Mouse (Mus musculus) liver, postnatal 0 days (tissue): ENCODE measurements around the gene Best1. TPM values are rescaled to one million over a fixed set of nuclear protein-coding genes. Genes with fewer than 3 reads are reported as not detected.

Experiments used
- ATAC-seq: fragments of 200-750 bp; cut with Nextera tagmentation; 2 replicates; pipeline ENCODE4 v1.8.0; 2017; ENCODE audit warnings: mild to moderate bottlenecking, moderate library complexity
- DNase-seq: peaks from one replicate; pipeline ENCODE4 v3.0.0-alpha.2; 2016
- H3K27ac ChIP-seq: fragments of 300-500 bp; sonication (generic); 2 replicates; pipeline ENCODE4 v1.5.1; 2014; ENCODE audit warnings: antibody characterized with exemption, moderate library complexity, mild to moderate bottlenecking, low read depth
- H3K27me3 ChIP-seq: fragments of 300-500 bp; sonication (generic); 2 replicates; pipeline ENCODE4 v1.6.1; 2014; ENCODE audit warnings: low read length, control low read depth, mixed read lengths; ENCODE audit not compliant: insufficient read depth
- H3K36me3 ChIP-seq: fragments of 300-500 bp; sonication (generic); replicated peaks from 2 replicates; pipeline ENCODE4 v1.6.1; 2014; ENCODE audit warnings: mild to moderate bottlenecking, control low read depth, low read length, moderate library complexity, mixed read lengths; ENCODE audit not compliant: insufficient read depth
- H3K4me1 ChIP-seq: fragments of 300-500 bp; sonication (generic); 2 replicates; pipeline ENCODE4 v1.6.1; 2014; ENCODE audit warnings: antibody characterized with exemption, mild to moderate bottlenecking, control low read depth; ENCODE audit not compliant: insufficient read depth
- H3K4me2 ChIP-seq: fragments of 300-500 bp; sonication (generic); 2 replicates; pipeline ENCODE4 v1.6.1; 2014; ENCODE audit warnings: low read depth, mild to moderate bottlenecking, low read length, moderate library complexity, mixed read lengths
- H3K4me3 ChIP-seq: fragments of 300-500 bp; sonication (generic); 2 replicates; pipeline ENCODE4 v1.5.1; 2014; ENCODE audit warnings: low read depth, low read length
- H3K9ac ChIP-seq: fragments of 300-500 bp; sonication (generic); replicated peaks from 2 replicates; pipeline ENCODE4 v1.6.1; 2014; ENCODE audit warnings: mild to moderate bottlenecking, moderate library complexity
- H3K9me3 ChIP-seq: fragments of 300-500 bp; sonication (generic); 2 replicates; pipeline ENCODE4 v1.6.1; 2016; ENCODE audit warnings: mild to moderate bottlenecking, control low read depth, low read length, mixed read lengths
- CTCF ChIP-seq: sonication (generic); IDR thresholded peaks from 2 replicates; pipeline ENCODE4 v1.5.1; 2016; ENCODE audit warnings: antibody characterized with exemption, low read depth
- EP300 ChIP-seq: IDR thresholded peaks from 2 replicates; pipeline ENCODE4 v1.6.1; 2016; ENCODE audit warnings: antibody characterized with exemption, low read depth, mild to moderate bottlenecking
- WGBS: fragments of 180-500 bp; shearing (Covaris S2); extraction: QIAGEN DNeasy Blood & Tissue Kit; methylation state at CpG from one replicate; pipeline ENCODE4 v1.1.7; 2014; ENCODE audit not compliant: insufficient replicate concordance; 5-methylcytosine and 5-hydroxymethylcytosine counted together
- polyA plus RNA-seq: library from polyadenylated mRNA; unstranded; fragments of >200 nt; fragmentation: Nextera tagmentation; extraction: Ambion mirVana; gene quantifications from 2 replicates; pipeline ENCODE4 v1.2.1, GENCODE M21; 2015

Gene Best1
- polyA plus RNA-seq, 1 experiment from 2014 or later = 0.13 TPM

- Histone ChIP-seq H3K4me1 (peaks cover 19% of the 10 kb centered on the region), H3K9ac (no peak overlapping the region), H3K4me2 (peak overlapping the region; percentile 42), H3K27me3 (no peaks in the 10 kb centered on the region), H3K36me3 (peaks cover 22% of the 10 kb centered on the region), H3K9me3 (no peaks in the 10 kb centered on the region), H3K4me3 (no peak overlapping the region), H3K27ac (0 out of 2 replicates have a peak overlapping the region, but pooled peaks have one; percentile 1)
- WGBS = 56% methylated on average over 17 of the region's 17 CpGs
- peak; percentile 45 for DNase-seq
- ATAC-seq = no peak
- TF ChIP-seq CTCF (peak; percentile 92), EP300 (no peak)
These were observed 12.1 kb downstream of the Best1 start for GRCm38 (mm10) chr19:9989171-9989883.

GRCm38 (mm10) chr19:9987593-9987992, 13.8 kb downstream of the Best1 start:
- no peak overlapping the region for H3K9ac ChIP-seq
- H3K4me2 ChIP-seq = no peak overlapping the region
- DNase-seq (no peak), ATAC-seq (no peak)
- H3K4me1 ChIP-seq = peaks cover 22% of the 10 kb centered on the region
- no peaks in the 10 kb centered on the region for H3K9me3 ChIP-seq
- H3K27me3 ChIP-seq = no peaks in the 10 kb centered on the region
- TF ChIP-seq EP300 (no peak), CTCF (no peak)
- H3K4me3 ChIP-seq = no peak overlapping the region
- H3K27ac ChIP-seq = 0 out of 2 replicates have a peak overlapping the region, but pooled peaks have one; percentile 31
- H3K36me3 ChIP-seq = peaks cover 32% of the 10 kb centered on the region

- no peak overlapping the region for H3K4me2 ChIP-seq
- no peaks in the 10 kb centered on the region for H3K27me3 ChIP-seq
- H3K4me3 ChIP-seq = no peak overlapping the region
- H3K4me1 ChIP-seq = peaks cover 22% of the 10 kb centered on the region
- H3K36me3 ChIP-seq = peaks cover 32% of the 10 kb centered on the region
- H3K27ac ChIP-seq = peak overlapping the region; percentile 31; the same call in 1 of the 2 replicates
- no peak for DNase-seq
- H3K9me3 ChIP-seq = no peaks in the 10 kb centered on the region
- no peak overlapping the region for H3K9ac ChIP-seq
- TF ChIP-seq CTCF = no peak
- TF ChIP-seq EP300 = no peak
- no peak for ATAC-seq
- 55% methylated on average over 6 of the region's 6 CpGs for WGBS
These were observed 14.2 kb downstream of the Best1 start for GRCm38 (mm10) chr19:9987192-9987591.

- peak; percentile 40 for DNase-seq
- Histone ChIP-seq H3K27me3 (no peaks in the 10 kb centered on the region), H3K36me3 (peaks cover 32% of the 10 kb centered on the region), H3K27ac (peak overlapping the region; percentile 26), H3K4me1 (peaks cover 31% of the 10 kb centered on the region), H3K9me3 (no peaks in the 10 kb centered on the region), H3K9ac (no peak overlapping the region), H3K4me2 (no peak overlapping the region), H3K4me3 (no peak overlapping the region)
- ATAC-seq = no peak
- 92% methylated on average over 2 of the region's 2 CpGs for WGBS
- no peak for TF ChIP-seq CTCF
- no peak for TF ChIP-seq EP300
These were observed 15.5 kb downstream of the Best1 start for GRCm38 (mm10) chr19:9985900-9986421.

- ATAC-seq = no peak
- Histone ChIP-seq H3K27me3 (no peaks in the 10 kb centered on the region), H3K9ac (no peak overlapping the region), H3K9me3 (no peaks in the 10 kb centered on the region), H3K4me2 (peak overlapping the region; percentile 74), H3K4me1 (peaks cover 31% of the 10 kb centered on the region), H3K27ac (peak overlapping the region; percentile 99), H3K36me3 (peaks cover 32% of the 10 kb centered on the region), H3K4me3 (no peak overlapping the region; the same call in 1 of the 2 replicates)
- DNase-seq = peak; percentile 46
- TF ChIP-seq EP300 (no peak; the same call in 1 of the 2 replicates), CTCF (no peak)
- WGBS = 89% methylated on average over 6 of the region's 6 CpGs
These were observed 16.1 kb downstream of the Best1 start for GRCm38 (mm10) chr19:9985190-9985899.
